Mouse (Mus musculus) limb, embryonic 13.5 days (tissue): ENCODE measurements around the gene Gm45062. TPM values are rescaled to one million over a fixed set of nuclear protein-coding genes. Genes with fewer than 3 reads are reported as not detected.

ENCODE experiments used
- ATAC-seq: fragments of 200-750 bp; cut with Nextera tagmentation; 2 replicates; pipeline ENCODE4 v1.8.0; 2017; ENCODE audit warnings: low read depth, moderate number of reproducible peaks, moderate TSS enrichment; ENCODE audit not compliant: low FRiP score
- H3K27ac ChIP-seq: fragments of 300-500 bp; sonication (generic); 2 replicates; pipeline ENCODE4 v1.5.1; 2015; ENCODE audit warnings: inconsistent platforms, mild to moderate bottlenecking, moderate library complexity
- H3K27me3 ChIP-seq: fragments of 300-500 bp; sonication (generic); 2 replicates; pipeline ENCODE4 v1.6.1; 2015; ENCODE audit warnings: mild to moderate bottlenecking, inconsistent platforms
- H3K36me3 ChIP-seq: fragments of 300-500 bp; sonication (generic); 2 replicates; pipeline ENCODE4 v1.6.1; 2015; ENCODE audit warnings: inconsistent platforms, mild to moderate bottlenecking, moderate library complexity
- H3K4me1 ChIP-seq: fragments of 300-500 bp; sonication (generic); 2 replicates; pipeline ENCODE4 v1.6.1; 2015; ENCODE audit warnings: inconsistent platforms
- H3K4me2 ChIP-seq: fragments of 300-500 bp; sonication (generic); replicated peaks from 2 replicates; pipeline ENCODE4 v1.6.1; 2015; ENCODE audit warnings: inconsistent platforms, mild to moderate bottlenecking, moderate library complexity
- H3K4me3 ChIP-seq: fragments of 300-500 bp; sonication (generic); 2 replicates; pipeline ENCODE4 v1.5.1; 2015; ENCODE audit warnings: moderate library complexity, mild to moderate bottlenecking, inconsistent platforms
- H3K9ac ChIP-seq: fragments of 300-500 bp; sonication (generic); 2 replicates; pipeline ENCODE4 v1.6.1; 2015; ENCODE audit warnings: mild to moderate bottlenecking, inconsistent platforms
- H3K9me3 ChIP-seq: fragments of 300-500 bp; sonication (generic); 2 replicates; pipeline ENCODE4 v1.6.1; 2016; ENCODE audit warnings: inconsistent platforms
- WGBS: fragments of 180-500 bp; shearing (Covaris S2); methylation state at CpG from one replicate; pipeline ENCODE4 v1.1.7; 2015; 5-methylcytosine and 5-hydroxymethylcytosine counted together
- polyA plus RNA-seq: library from polyadenylated mRNA; unstranded; fragments of >200 nt; fragmentation: Nextera tagmentation; extraction: Ambion mirVana; gene quantifications from 2 replicates; pipeline ENCODE4 v1.2.1, GENCODE M21; 2015

Gm45062 gene
- polyA plus RNA-seq, 1 experiment from 2014 or later = 15.5 TPM

- peaks cover 26% of the 10 kb centered on the region for H3K4me1 ChIP-seq
- no peaks in the 10 kb centered on the region for H3K9me3 ChIP-seq
- no peaks in the 10 kb centered on the region for H3K27me3 ChIP-seq
- H3K36me3 ChIP-seq = no peaks in the 10 kb centered on the region
- ATAC-seq = no peak
- H3K9ac ChIP-seq = no peak overlapping the region
- WGBS = 67% methylated on average over 10 of the region's 10 CpGs
- peak overlapping the region; percentile 22; the same call in 1 of the 2 replicates for H3K27ac ChIP-seq
- H3K4me3 ChIP-seq = no peak overlapping the region
- no peak overlapping the region for H3K4me2 ChIP-seq
Measured at GRCm38 (mm10) chr6:8644703-8645102, 385.5 kb downstream of the Gm45062 start.

GRCm38 (mm10) chr6:8645708-8646107, 386.5 kb downstream of the Gm45062 start:
- Histone ChIP-seq H3K27ac (no peak overlapping the region), H3K4me2 (no peak overlapping the region), H3K9me3 (no peaks in the 10 kb centered on the region), H3K4me3 (no peak overlapping the region), H3K27me3 (no peaks in the 10 kb centered on the region), H3K9ac (no peak overlapping the region), H3K36me3 (no peaks in the 10 kb centered on the region), H3K4me1 (peaks cover 26% of the 10 kb centered on the region)
- WGBS = 50% methylated on average over 2 of the region's 2 CpGs
- no peak for ATAC-seq

Other genes starting within 250 kb of the Gm45062 start
- gene Col28a1, start 66.8 kb upstream of the Gm45062 start, polyA plus RNA-seq = 0.37 and 0.52 TPM in 2 replicates
- 28.6 and 28.9 TPM in 2 replicates for gene Mios, start 50.2 kb upstream of the Gm45062 start, polyA plus RNA-seq
- 142 and 159 TPM in 2 replicates for gene Rpa3, start 277 bp upstream of the Gm45062 start, polyA plus RNA-seq
- gene Umad1, start 162 bp upstream of the Gm45062 start, polyA plus RNA-seq = 16.9 and 18.6 TPM in 2 replicates